Mouse (Mus musculus) intestine, postnatal 0 days (tissue): ENCODE measurements around the gene Morn4. TPM values are rescaled to one million over a fixed set of nuclear protein-coding genes. Genes with fewer than 3 reads are reported as not detected.

Experiments used
- ATAC-seq: fragments of 200-750 bp; cut with Nextera tagmentation; 2 replicates; pipeline ENCODE4 v1.8.0; 2017; ENCODE audit warnings: mild to moderate bottlenecking, moderate TSS enrichment, moderate library complexity
- H3K27ac ChIP-seq: fragments of 300-500 bp; sonication (generic); 2 replicates; pipeline ENCODE4 v1.5.1; 2014; ENCODE audit warnings: mild to moderate bottlenecking, low read depth, low read length, moderate library complexity
- H3K27me3 ChIP-seq: fragments of 300-500 bp; sonication (generic); replicated peaks from 2 replicates; pipeline ENCODE4 v1.6.1; 2014; ENCODE audit warnings: low read length, mixed read lengths; ENCODE audit not compliant: control insufficient read depth, insufficient read depth
- H3K36me3 ChIP-seq: fragments of 300-500 bp; sonication (generic); 2 replicates; pipeline ENCODE4 v1.6.1; 2014; ENCODE audit warnings: mild to moderate bottlenecking, moderate library complexity; ENCODE audit not compliant: control insufficient read depth, insufficient read depth
- H3K4me1 ChIP-seq: fragments of 300-500 bp; sonication (generic); replicated peaks from 2 replicates; pipeline ENCODE4 v1.6.1; 2014; ENCODE audit warnings: antibody characterized with exemption, low read length, mixed read lengths; ENCODE audit not compliant: control insufficient read depth, insufficient read depth
- H3K4me2 ChIP-seq: fragments of 300-500 bp; sonication (generic); replicated peaks from 2 replicates; pipeline ENCODE4 v1.6.1; 2014; ENCODE audit warnings: low read depth, mild to moderate bottlenecking, moderate library complexity
- H3K4me3 ChIP-seq: fragments of 300-500 bp; sonication (generic); 2 replicates; pipeline ENCODE4 v1.5.1; 2014; ENCODE audit warnings: low read depth, low read length
- H3K9ac ChIP-seq: fragments of 300-500 bp; sonication (generic); 2 replicates; pipeline ENCODE4 v1.6.1; 2014; ENCODE audit warnings: mild to moderate bottlenecking, low read depth, low read length
- H3K9me3 ChIP-seq: fragments of 300-500 bp; sonication (generic); 2 replicates; pipeline ENCODE4 v1.6.1; 2016; ENCODE audit warnings: mixed run types; ENCODE audit not compliant: control insufficient read depth
- CTCF ChIP-seq: sonication (generic); IDR thresholded peaks from 2 replicates; pipeline ENCODE4 v1.5.1; 2016; ENCODE audit warnings: low read depth, mild to moderate bottlenecking, control low read depth, antibody characterized with exemption, moderate library complexity
- WGBS: fragments of 180-500 bp; shearing (Covaris S2); extraction: QIAGEN DNeasy Blood & Tissue Kit; methylation state at CpG from one replicate; pipeline ENCODE4 v1.1.7; 2014; 5-methylcytosine and 5-hydroxymethylcytosine counted together
- polyA plus RNA-seq: library from polyadenylated mRNA; unstranded; fragments of >200 nt; fragmentation: Nextera tagmentation; extraction: Ambion mirVana; gene quantifications from 2 replicates; pipeline ENCODE4 v1.2.1, GENCODE M21; 2015

Morn4 gene
- polyA plus RNA-seq, 1 experiment from 2014 or later: 15.9 TPM

DNA sequence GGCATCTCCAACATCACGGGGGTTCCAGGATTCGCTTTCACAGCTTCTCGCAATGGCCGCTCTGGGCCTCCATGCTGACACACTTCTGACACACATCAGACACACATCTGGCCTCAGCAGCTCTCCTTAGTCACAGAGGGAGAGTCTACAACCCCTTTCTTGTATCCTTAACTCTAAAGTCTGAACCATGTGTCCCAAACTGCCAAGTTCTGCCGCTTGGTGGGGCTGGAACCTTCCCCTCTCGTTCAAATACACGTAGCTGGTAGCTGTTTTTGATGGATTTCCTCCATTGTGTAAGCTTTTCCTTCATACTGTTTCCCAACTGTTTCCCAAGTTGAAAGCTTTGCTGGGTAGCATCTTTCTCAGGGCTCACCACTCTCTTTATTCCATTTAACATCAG is 14.9 kb downstream of the Morn4 start:
- Histone ChIP-seq H3K4me3 (no peak overlapping the region), H3K4me1 (peaks cover 4% of the 10 kb centered on the region; the same call in 1 of the 2 replicates), H3K27me3 (no peaks in the 10 kb centered on the region), H3K9me3 (no peaks in the 10 kb centered on the region), H3K9ac (no peak overlapping the region), H3K4me2 (no peak overlapping the region; the same call in 1 of the 2 replicates), H3K36me3 (no peaks in the 10 kb centered on the region), H3K27ac (peak overlapping the region; percentile 97)
- TF ChIP-seq CTCF: peak; percentile 54
- ATAC-seq: no peak
- 77% methylated on average over 7 of the region's 7 CpGs for WGBS

DNA sequence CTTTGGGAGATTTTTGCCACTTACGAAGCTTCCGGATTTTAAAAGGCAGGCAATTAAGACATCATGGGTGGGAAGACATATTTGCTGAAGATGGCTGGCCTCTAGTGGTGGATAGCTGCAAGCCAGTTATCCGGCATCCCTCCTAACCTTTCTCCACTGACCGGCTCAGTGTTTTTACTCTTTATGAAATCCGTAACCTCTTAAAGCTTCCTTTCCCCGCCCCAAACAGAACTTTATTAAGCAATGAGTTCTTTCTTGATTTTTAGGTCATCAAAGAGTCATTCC is 17.0 kb downstream of the Morn4 start:
- no peaks in the 10 kb centered on the region for H3K27me3 ChIP-seq
- no peak overlapping the region for H3K4me3 ChIP-seq
- WGBS: 49% methylated on average over 6 of the region's 6 CpGs
- H3K4me1 ChIP-seq: peaks cover 4% of the 10 kb centered on the region; the same call in 1 of the 2 replicates
- TF ChIP-seq CTCF: peak; percentile 79
- H3K9me3 ChIP-seq: no peaks in the 10 kb centered on the region
- H3K36me3 ChIP-seq: no peaks in the 10 kb centered on the region
- no peak for ATAC-seq
- no peak overlapping the region for H3K27ac ChIP-seq
- no peak overlapping the region for H3K9ac ChIP-seq
- H3K4me2 ChIP-seq: no peak overlapping the region

GRCm38 (mm10) chr19:42068441-42069240 is 17.5 kb downstream of the Morn4 start:
- Histone ChIP-seq H3K4me1 (peaks cover 4% of the 10 kb centered on the region; the same call in 1 of the 2 replicates), H3K36me3 (no peaks in the 10 kb centered on the region), H3K9ac (no peak overlapping the region), H3K9me3 (no peaks in the 10 kb centered on the region), H3K27ac (no peak overlapping the region), H3K4me3 (no peak overlapping the region), H3K4me2 (no peak overlapping the region), H3K27me3 (no peaks in the 10 kb centered on the region)
- no peak for ATAC-seq
- WGBS: 75% methylated on average over 11 of the region's 11 CpGs
- TF ChIP-seq CTCF: no peak

- 78% methylated on average over 7 of the region's 7 CpGs for WGBS
- no peak for TF ChIP-seq CTCF
- ATAC-seq: peak; percentile 60
- no peaks in the 10 kb centered on the region for H3K36me3 ChIP-seq
- H3K4me1 ChIP-seq: no peaks in the 10 kb centered on the region
- no peaks in the 10 kb centered on the region for H3K9me3 ChIP-seq
- H3K4me2 ChIP-seq: no peak overlapping the region
- no peak overlapping the region for H3K9ac ChIP-seq
- peak overlapping the region; percentile 63; the same call in 1 of the 2 replicates for H3K27ac ChIP-seq
- H3K27me3 ChIP-seq: no peaks in the 10 kb centered on the region
- H3K4me3 ChIP-seq: no peak overlapping the region
These were observed 24.7 kb downstream of the Morn4 start for GRCm38 (mm10) chr19:42061443-42061842.

DNA sequence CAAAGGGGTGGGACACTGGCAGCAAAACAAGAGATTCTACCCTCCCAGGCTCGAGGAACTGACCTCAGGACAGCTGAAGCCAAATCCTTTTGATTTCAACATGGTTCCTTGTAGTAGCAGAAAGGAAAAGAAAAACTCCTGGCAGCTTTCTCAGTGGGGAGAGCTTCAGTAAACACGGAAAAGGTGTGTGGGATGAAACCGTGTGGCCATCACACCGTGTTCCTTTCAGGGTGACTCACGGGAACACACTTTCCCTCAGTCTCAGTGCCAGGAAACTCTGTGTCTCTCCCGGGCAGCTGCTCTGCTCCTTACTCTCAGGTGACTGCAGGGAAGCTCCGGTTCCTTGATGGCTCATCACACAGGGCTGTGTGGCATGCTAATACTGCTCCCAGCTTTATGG is 27.7 kb downstream of the Morn4 start:
- Histone ChIP-seq H3K36me3 (no peaks in the 10 kb centered on the region), H3K4me2 (no peak overlapping the region), H3K27me3 (no peaks in the 10 kb centered on the region), H3K9me3 (no peaks in the 10 kb centered on the region), H3K4me1 (no peaks in the 10 kb centered on the region), H3K9ac (no peak overlapping the region), H3K4me3 (no peak overlapping the region), H3K27ac (no peak overlapping the region)
- WGBS: 43% methylated on average over 7 of the region's 7 CpGs
- TF ChIP-seq CTCF: no peak
- 0 out of 2 replicates have a peak, but pooled peaks have one; percentile 22 for ATAC-seq

- no peak for TF ChIP-seq CTCF
- Histone ChIP-seq H3K4me2 (no peak overlapping the region), H3K9me3 (no peaks in the 10 kb centered on the region), H3K27ac (0 out of 2 replicates have a peak overlapping the region, but pooled peaks have one; percentile 3), H3K4me3 (no peak overlapping the region), H3K36me3 (no peaks in the 10 kb centered on the region), H3K27me3 (no peaks in the 10 kb centered on the region), H3K9ac (no peak overlapping the region), H3K4me1 (no peaks in the 10 kb centered on the region)
- ATAC-seq: peak; percentile 71; the same call in 1 of the 2 replicates
- 49% methylated on average over 6 of the region's 6 CpGs for WGBS
These were observed 29.3 kb downstream of the Morn4 start for GRCm38 (mm10) chr19:42056719-42057409.
